Mouse (Mus musculus) frontal cortex, adult (tissue): ENCODE measurements at regions not wholly inside any gene's neighbourhood (a gene's known extent, or its start where the extent isn't known, plus 50 kb on each side); places are given as distances from the start of the nearest gene placed in this dataset.

Experiments used
- ATAC-seq: cut with Nextera tagmentation; 2 replicates; pipeline ENCODE4 v1.9.2; 2017; ENCODE audit warnings: mild to moderate bottlenecking, moderate library complexity, mixed read lengths; ENCODE audit not compliant: low TSS enrichment

GRCm38 (mm10) chr1:163650577-163651180 is 74.4 kb downstream of the Mettl11b start:
- no peak for ATAC-seq

GRCm38 (mm10) chr1:163642091-163642490 is 82.9 kb downstream of the Mettl11b start:
- ATAC-seq, result no peak

- no peak for ATAC-seq
Observed at GRCm38 (mm10) chr1:163640527-163641228, 84.4 kb downstream of the Mettl11b start.

- ATAC-seq, result no peak
Observed at GRCm38 (mm10) chr1:163630291-163630812, 94.7 kb downstream of the Mettl11b start.

- ATAC-seq, result no peak
Observed at GRCm38 (mm10) chr1:163624887-163625286, 100.1 kb downstream of the Mettl11b start.

- no peak for ATAC-seq
Observed at GRCm38 (mm10) chr1:163621293-163621692, 103.7 kb downstream of the Mettl11b start.

- ATAC-seq, result no peak
Observed at GRCm38 (mm10) chr1:163619831-163620230, 105.2 kb downstream of the Mettl11b start.

GRCm38 (mm10) chr1:163618132-163618531 is 106.9 kb downstream of the Mettl11b start:
- no peak for ATAC-seq

GRCm38 (mm10) chr1:163616596-163616995 is 108.4 kb downstream of the Mettl11b start:
- no peak for ATAC-seq

- peak; percentile 82 for ATAC-seq
Observed at GRCm38 (mm10) chr1:163608429-163608828, 116.6 kb downstream of the Mettl11b start.

GRCm38 (mm10) chr1:163607701-163608100 is 117.3 kb downstream of the Mettl11b start:
- no peak for ATAC-seq

- ATAC-seq, result no peak
Observed at GRCm38 (mm10) chr1:163599926-163600890, 124.8 kb downstream of the Mettl11b start.

GRCm38 (mm10) chr1:163576411-163576810 is 148.6 kb downstream of the Mettl11b start:
- ATAC-seq, result no peak

- no peak for ATAC-seq
Observed at GRCm38 (mm10) chr1:163575593-163575992, 149.4 kb downstream of the Mettl11b start.

- no peak; the same call in 1 of the 2 replicates for ATAC-seq
Observed at GRCm38 (mm10) chr1:163574409-163575161, 150.4 kb downstream of the Mettl11b start.

GRCm38 (mm10) chr1:163573533-163573932 is 151.5 kb downstream of the Mettl11b start:
- ATAC-seq, result no peak

- no peak for ATAC-seq
Observed at GRCm38 (mm10) chr1:163563791-163564190, 160.3 kb upstream of the Gorab start.

GRCm38 (mm10) chr1:163563064-163563463 is 159.6 kb upstream of the Gorab start:
- no peak for ATAC-seq

GRCm38 (mm10) chr1:163562166-163562733 is 158.8 kb upstream of the Gorab start:
- ATAC-seq, result no peak

- no peak for ATAC-seq
Observed at GRCm38 (mm10) chr1:163561016-163561415, 157.5 kb upstream of the Gorab start.
